Mouse (Mus musculus): ENCODE measurements around the gene Arhgap19. TPM values are rescaled to one million over a fixed set of nuclear protein-coding genes. Genes with fewer than 3 reads are reported as not detected.
A peak's percentile ranks its signal among the peaks of the same experiment; 100 is the strongest.

Gene Arhgap19
- polyA plus RNA-seq, 1 experiment, result 8.5 TPM

- Histone ChIP-seq H3K4me3 (ENCODE audit: extremely low read depth, insufficient read depth, insufficient read length) (no peak overlapping the region), H3K4me1 (ENCODE audit: control insufficient read depth, insufficient read depth, insufficient read length) (no peaks in the 10 kb centered on the region; the same call in 1 of the 2 replicates), H3K27ac (ENCODE audit: insufficient read depth, low read length) (no peak overlapping the region), H3K27me3 (ENCODE audit: control insufficient read depth, insufficient read depth, low read length) (no peaks in the 10 kb centered on the region), H3K36me3 (ENCODE audit: control insufficient read depth, insufficient read depth, low read length) (no peaks in the 10 kb centered on the region)
- DNase-seq (ENCODE audit: low read depth in 1 of 2, low spot score in 2 of 2), result peak; percentile 44 to 57
- WGBS, result 31% methylated on average over 7 of the region's 7 CpGs
- TF ChIP-seq POLR2A (IDR thresholded peaks at IDR 0.05; ENCODE audit: low read depth, low read length) (no peak), CTCF (IDR thresholded peaks at IDR 0.05; ENCODE audit: extremely low read depth, insufficient read depth, insufficient read length, insufficient replicate concordance) (peak; percentile 17; the same call in 1 of the 2 replicates)
These were observed 1.5 kb upstream of the Arhgap19 start for GRCm38 (mm10) chr19:41803322-41803721.

GRCm38 (mm10) chr19:41800986-41801741 lies 683 bp downstream of the Arhgap19 start:
- no peak for DNase-seq (ENCODE audit: low read depth in 1 of 2, low spot score in 2 of 2)
- WGBS, result 7% methylated on average over 26 of the region's 26 CpGs
- H3K36me3 ChIP-seq (ENCODE audit: control insufficient read depth, insufficient read depth, low read length), result no peaks in the 10 kb centered on the region
- H3K27ac ChIP-seq (ENCODE audit: insufficient read depth, low read length), result peak overlapping the region; percentile 26
- no peaks in the 10 kb centered on the region for H3K27me3 ChIP-seq (ENCODE audit: control insufficient read depth, insufficient read depth, low read length)
- TF ChIP-seq CTCF (IDR thresholded peaks at IDR 0.05; ENCODE audit: extremely low read depth, insufficient read depth, insufficient read length, insufficient replicate concordance), result no peak
- TF ChIP-seq POLR2A (IDR thresholded peaks at IDR 0.05; ENCODE audit: low read depth, low read length), result no peak
- peak overlapping the region; percentile 97 for H3K4me3 ChIP-seq (ENCODE audit: extremely low read depth, insufficient read depth, insufficient read length)
- H3K4me1 ChIP-seq (ENCODE audit: control insufficient read depth, insufficient read depth, insufficient read length), result no peaks in the 10 kb centered on the region; the same call in 1 of the 2 replicates

- H3K36me3 ChIP-seq (ENCODE audit: control insufficient read depth, insufficient read depth, low read length), result no peaks in the 10 kb centered on the region
- TF ChIP-seq POLR2A (IDR thresholded peaks at IDR 0.05; ENCODE audit: low read depth, low read length) (no peak), CTCF (IDR thresholded peaks at IDR 0.05; ENCODE audit: extremely low read depth, insufficient read depth, insufficient read length, insufficient replicate concordance) (no peak)
- no peaks in the 10 kb centered on the region; the same call in 1 of the 2 replicates for H3K4me1 ChIP-seq (ENCODE audit: control insufficient read depth, insufficient read depth, insufficient read length)
- no peak for DNase-seq (ENCODE audit: low read depth in 1 of 2, low spot score in 2 of 2)
- H3K27me3 ChIP-seq (ENCODE audit: control insufficient read depth, insufficient read depth, low read length), result no peaks in the 10 kb centered on the region
- no peak overlapping the region for H3K4me3 ChIP-seq (ENCODE audit: extremely low read depth, insufficient read depth, insufficient read length)
- H3K27ac ChIP-seq (ENCODE audit: insufficient read depth, low read length), result no peak overlapping the region
- WGBS, result 68% methylated on average over 6 of the region's 6 CpGs
These were observed 1.4 kb downstream of the Arhgap19 start for GRCm38 (mm10) chr19:41800451-41800850.

- TF ChIP-seq POLR2A (IDR thresholded peaks at IDR 0.05; ENCODE audit: low read depth, low read length), result no peak
- TF ChIP-seq CTCF (IDR thresholded peaks at IDR 0.05; ENCODE audit: extremely low read depth, insufficient read depth, insufficient read length, insufficient replicate concordance), result no peak
- no peak overlapping the region for H3K27ac ChIP-seq (ENCODE audit: insufficient read depth, low read length)
- WGBS, result 77% methylated on average over 6 of the region's 6 CpGs
- H3K27me3 ChIP-seq (ENCODE audit: control insufficient read depth, insufficient read depth, low read length), result no peaks in the 10 kb centered on the region
- DNase-seq (ENCODE audit: low read depth in 1 of 2, low spot score in 2 of 2), result no peak
- H3K36me3 ChIP-seq (ENCODE audit: control insufficient read depth, insufficient read depth, low read length), result no peaks in the 10 kb centered on the region
- no peaks in the 10 kb centered on the region; the same call in 1 of the 2 replicates for H3K4me1 ChIP-seq (ENCODE audit: control insufficient read depth, insufficient read depth, insufficient read length)
- no peak overlapping the region for H3K4me3 ChIP-seq (ENCODE audit: extremely low read depth, insufficient read depth, insufficient read length)
These were observed 4.3 kb downstream of the Arhgap19 start for GRCm38 (mm10) chr19:41797536-41797935.

GRCm38 (mm10) chr19:41796789-41797327 lies 5.0 kb downstream of the Arhgap19 start:
- Histone ChIP-seq H3K4me1 (ENCODE audit: control insufficient read depth, insufficient read depth, insufficient read length) (no peaks in the 10 kb centered on the region), H3K27me3 (ENCODE audit: control insufficient read depth, insufficient read depth, low read length) (no peaks in the 10 kb centered on the region), H3K36me3 (ENCODE audit: control insufficient read depth, insufficient read depth, low read length) (no peaks in the 10 kb centered on the region), H3K27ac (ENCODE audit: insufficient read depth, low read length) (no peak overlapping the region), H3K4me3 (ENCODE audit: extremely low read depth, insufficient read depth, insufficient read length) (no peak overlapping the region)
- TF ChIP-seq CTCF (IDR thresholded peaks at IDR 0.05; ENCODE audit: extremely low read depth, insufficient read depth, insufficient read length, insufficient replicate concordance) (no peak), POLR2A (IDR thresholded peaks at IDR 0.05; ENCODE audit: low read depth, low read length) (no peak)
- DNase-seq (ENCODE audit: low read depth in 1 of 2, low spot score in 2 of 2), result no peak
- 42% methylated on average over 12 of the region's 12 CpGs for WGBS

- Histone ChIP-seq H3K4me3 (ENCODE audit: extremely low read depth, insufficient read depth, insufficient read length) (no peak overlapping the region), H3K4me1 (ENCODE audit: control insufficient read depth, insufficient read depth, insufficient read length) (no peaks in the 10 kb centered on the region), H3K27me3 (ENCODE audit: control insufficient read depth, insufficient read depth, low read length) (no peaks in the 10 kb centered on the region), H3K36me3 (ENCODE audit: control insufficient read depth, insufficient read depth, low read length) (no peaks in the 10 kb centered on the region), H3K27ac (ENCODE audit: insufficient read depth, low read length) (no peak overlapping the region)
- WGBS, result 24% methylated on average over 3 of the region's 3 CpGs
- DNase-seq (ENCODE audit: low read depth in 1 of 2, low spot score in 2 of 2), result no peak
- TF ChIP-seq POLR2A (IDR thresholded peaks at IDR 0.05; ENCODE audit: low read depth, low read length), result no peak
- TF ChIP-seq CTCF (IDR thresholded peaks at IDR 0.05; ENCODE audit: extremely low read depth, insufficient read depth, insufficient read length, insufficient replicate concordance), result no peak
These were observed 5.6 kb downstream of the Arhgap19 start for GRCm38 (mm10) chr19:41796148-41796760.

Measured in spleen, adult 2 months (tissue).